Mouse (Mus musculus) testis, adult 2 months (tissue): ENCODE measurements around the gene Tnk1.

Experiments
- CTCF ChIP-seq: fragments of 200-500 bp; IDR thresholded peaks from 2 replicates; pipeline ENCODE4 v1.5.1; 2012; ENCODE audit warnings: low read depth, mild to moderate bottlenecking, inconsistent platforms, low read length, moderate library complexity; ENCODE audit not compliant: control insufficient read depth, insufficient read depth, insufficient replicate concordance
- POLR2A ChIP-seq: fragments of 200-500 bp; IDR thresholded peaks from 2 replicates; pipeline ENCODE4 v1.6.1; 2012; ENCODE audit warnings: low read depth, mild to moderate bottlenecking, inconsistent platforms, low read length, moderate library complexity; ENCODE audit not compliant: control insufficient read depth

- TF ChIP-seq POLR2A (peak; percentile 68), CTCF (no peak)
These were observed 42.2 kb upstream of the Tnk1 start, which contains the start of the genes 2810408A11Rik and Neurl4 for GRCm38 (mm10) chr11:69900471-69901405.
